Mouse (Mus musculus): ENCODE data around the gene Abcf1.
"Not testable (repeated sequence)": the region's sequence is repeated elsewhere in the genome, so short reads cannot be mapped to it uniquely, and the experiment has no call there.

Abcf1 gene

DNA sequence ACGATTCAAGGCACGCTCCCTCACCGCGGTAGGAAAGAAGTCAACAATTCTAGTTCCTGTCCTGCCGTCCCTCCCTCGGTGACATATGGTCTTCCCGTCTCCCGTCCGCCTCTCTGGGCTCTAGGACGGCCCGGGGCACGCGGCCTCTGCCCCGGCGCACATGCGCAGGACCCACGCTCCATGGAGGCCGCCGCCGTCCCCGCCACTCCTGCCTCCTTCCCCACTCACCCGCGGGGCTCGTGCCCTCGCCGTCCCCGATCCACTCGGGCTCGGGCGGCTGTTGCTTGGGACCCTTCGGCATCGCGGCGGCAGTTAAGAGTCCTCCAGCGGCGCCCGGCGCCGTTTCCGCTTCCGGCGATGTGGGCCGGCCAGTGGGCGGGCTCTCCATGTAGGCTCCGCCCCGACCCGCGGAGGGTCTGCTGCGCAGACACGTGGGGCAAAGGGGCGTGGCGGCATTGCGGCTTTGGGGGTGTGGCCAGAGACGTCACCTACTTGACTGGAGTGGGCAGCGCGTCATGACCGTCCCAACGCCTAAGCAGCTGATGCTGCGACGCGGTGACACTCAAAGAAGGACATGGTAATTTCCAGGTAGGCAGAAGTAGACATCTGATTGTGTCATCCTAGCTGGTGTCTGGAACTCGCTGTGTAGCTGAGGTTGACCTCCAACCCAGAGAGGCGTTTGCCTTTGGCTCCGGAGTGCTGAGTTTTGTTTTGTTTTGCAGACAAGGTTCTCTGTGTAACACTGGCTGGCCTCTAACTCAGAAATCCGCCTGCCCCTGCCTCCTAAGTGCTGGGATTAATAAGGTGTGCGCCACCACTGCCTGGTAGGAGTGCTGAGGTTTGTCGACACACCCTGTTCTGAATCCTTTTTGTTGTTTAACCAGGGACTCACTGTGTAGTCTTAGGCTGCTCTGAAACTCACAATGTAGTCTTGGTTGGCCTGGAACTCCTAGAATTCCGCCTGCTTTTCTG is at the start of gene Abcf1:
TSS of gene Abcf1 (minus strand) at position 344 of the 972 bp plus-strand sequence.
- DNase-seq, result peak; percentile 99

DNA sequence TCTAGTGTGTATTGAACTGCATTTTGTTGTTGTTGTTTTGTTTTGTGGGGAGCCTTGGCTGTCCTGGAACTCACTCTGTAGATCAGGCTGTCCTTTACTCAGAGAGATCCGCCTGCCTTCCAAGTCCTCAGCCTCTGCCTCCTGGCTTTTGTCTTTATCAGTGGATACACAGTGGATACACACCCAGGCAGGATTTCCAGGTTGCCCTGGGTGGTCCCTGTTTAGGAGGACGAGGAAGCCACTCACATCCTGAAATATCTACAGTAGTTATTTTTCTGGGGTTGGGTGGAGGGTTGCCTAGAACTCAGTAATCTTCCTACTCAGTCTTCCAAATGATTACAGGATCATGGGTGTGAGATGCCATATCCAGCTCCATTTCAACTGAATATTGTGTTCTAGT is 49.4 kb upstream of the Abcf1 start:
- peak; percentile 52 for DNase-seq

DNA sequence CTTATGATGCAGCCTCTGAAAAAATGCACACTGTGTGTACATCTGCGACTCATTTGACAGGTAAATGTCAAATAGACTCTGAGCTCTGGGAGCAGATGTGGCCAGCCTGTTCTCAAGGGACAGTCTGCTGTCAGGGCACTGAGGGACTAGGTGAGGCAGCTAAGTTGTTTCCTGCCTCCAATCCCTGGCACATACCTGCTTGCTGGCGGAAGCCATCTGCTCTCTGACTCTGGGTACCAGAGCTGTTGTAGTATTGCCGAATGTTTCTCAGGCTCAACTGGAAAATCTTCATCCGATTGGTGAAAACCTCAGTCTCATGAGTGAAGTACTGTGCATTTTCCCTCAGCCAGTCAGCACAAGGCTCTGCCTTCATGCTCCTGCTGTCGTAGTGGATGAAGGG is 47.5 kb upstream of the Abcf1 start:
- no peak for DNase-seq

DNA sequence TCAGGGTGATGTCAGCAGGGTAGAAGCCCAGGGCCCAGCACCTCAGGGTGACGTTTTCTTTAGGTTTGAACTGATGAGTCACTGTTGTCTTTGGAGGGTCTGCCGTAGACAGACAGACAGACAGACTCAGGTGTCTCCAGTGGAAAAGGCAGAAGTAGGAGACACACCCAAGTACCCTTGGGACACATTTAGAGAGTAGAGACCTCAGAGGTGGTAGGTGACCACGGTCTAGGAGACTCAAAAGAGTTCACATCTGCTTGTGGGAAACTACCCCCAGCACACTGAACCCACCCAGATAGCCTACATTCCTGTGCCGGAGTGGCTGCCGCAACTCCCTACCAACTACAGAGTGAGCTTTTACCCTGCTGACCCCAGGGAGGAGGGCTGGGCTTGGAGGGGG is 45.4 kb upstream of the Abcf1 start:
- DNase-seq, result no peak

DNA sequence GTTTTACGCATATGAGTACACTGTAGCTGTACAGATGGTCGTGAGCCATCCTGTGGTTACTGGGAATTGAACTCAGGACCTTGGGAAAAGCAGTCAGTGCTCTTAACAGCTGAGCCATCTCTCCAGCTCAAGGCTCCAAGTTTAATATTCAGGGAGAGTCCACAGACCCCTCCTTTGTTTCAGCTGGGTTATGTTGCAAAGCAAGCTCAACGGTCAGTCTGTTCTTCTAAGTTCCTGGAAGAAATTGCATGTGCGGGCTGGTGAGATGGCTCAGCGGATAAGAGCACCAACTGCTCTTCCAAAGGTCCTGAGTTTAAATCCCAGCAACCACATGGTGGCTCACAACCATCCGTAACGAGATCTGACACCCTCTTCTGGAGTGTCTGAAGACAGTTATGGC is 34.8 kb upstream of the Abcf1 start:
- DNase-seq, result not testable (repeated sequence)

DNA sequence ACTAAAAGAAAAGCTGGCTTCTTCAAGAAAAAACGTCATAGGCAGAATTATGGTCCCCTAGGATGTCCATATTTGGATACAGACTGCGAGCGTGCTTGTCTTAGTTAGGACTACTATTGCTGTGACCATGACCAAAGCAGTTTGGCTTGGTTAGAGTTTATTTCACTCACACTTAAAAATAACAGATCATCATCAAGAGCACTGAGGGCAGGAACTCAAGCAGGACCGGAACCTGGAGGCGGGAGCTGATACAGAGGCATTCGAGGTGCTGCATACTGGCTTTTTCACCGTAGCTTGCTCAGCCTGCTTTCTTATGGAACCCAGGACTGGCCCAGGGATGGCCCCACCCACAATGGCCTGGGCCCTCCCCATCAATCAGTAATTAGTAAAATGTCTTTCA is 33.8 kb upstream of the Abcf1 start:
- DNase-seq, result no peak

DNA sequence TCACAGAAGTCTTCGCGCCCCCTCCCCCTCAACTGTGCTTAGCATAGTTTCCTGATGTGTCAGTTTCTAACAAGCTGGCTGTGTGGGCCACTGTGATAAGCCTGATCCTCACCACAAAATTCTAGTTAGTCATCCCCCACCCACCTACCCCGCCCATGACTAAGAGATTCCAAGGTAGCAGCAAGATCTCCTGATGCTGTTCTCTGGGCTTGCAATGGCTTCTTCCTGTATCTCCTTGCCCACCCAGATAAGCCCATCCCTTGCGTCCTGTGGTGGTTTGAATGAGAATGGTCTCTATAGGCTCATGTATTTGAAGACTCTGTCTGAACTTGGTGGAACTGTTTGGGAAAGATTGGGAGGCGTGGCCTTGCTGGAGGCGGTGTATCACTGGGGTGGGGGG is 32.4 kb upstream of the Abcf1 start:
- no peak for DNase-seq

DNA sequence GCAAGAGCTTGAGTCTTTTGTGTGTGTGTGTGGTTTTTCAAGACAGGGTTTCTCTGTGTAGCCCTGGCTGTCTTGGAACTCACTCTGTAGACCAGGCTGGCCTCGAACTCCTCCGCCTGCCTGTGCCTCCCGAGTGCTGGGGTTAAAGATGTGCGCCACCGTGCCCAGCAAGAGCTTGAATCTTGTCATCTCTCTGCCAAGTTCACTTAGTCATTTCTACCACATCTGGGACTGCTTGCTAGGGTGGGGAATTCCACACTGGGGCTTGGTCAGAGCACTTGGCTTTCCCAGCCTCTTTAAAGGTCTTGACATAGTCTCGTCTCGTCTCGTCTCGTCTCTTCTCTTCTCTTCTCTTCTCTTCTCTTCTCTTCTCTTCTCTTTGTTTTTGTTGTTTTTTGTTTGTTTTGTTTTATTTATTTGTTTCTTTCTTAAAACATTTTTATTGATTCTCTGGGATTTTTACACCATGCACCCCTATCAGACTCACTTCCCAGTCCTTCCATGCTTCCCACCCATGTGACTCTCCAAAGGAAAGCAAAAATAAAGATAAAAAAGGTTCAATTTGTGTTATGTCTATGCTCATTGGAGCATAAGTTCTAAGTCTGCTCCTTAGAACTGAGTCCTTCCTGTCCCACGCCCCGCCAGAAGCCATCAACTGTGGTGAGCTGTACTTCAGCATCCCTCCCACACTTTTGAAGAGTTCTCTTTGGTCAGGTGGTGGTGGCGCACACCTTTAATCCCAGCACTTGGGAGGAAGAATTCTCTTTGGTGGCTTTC is 31.7 kb upstream of the Abcf1 start:
- no peak for DNase-seq

DNA sequence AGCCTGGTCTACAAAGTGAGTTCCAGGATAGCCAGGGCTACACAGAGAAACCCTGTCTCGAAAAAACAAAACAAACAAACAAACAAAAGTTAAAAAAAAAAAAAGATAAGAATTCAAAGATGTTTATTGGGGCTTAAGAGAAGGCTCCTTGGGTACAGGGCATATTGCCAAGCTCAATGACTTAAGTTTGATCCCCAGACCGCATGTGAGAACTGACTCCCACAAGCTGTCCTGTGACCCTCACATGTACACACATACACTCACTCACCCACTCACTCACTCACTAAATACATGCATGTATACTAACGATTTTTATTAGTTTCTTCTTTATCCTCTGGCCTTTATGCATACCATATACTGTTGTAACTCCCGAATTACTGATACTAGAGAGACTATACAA is 30.8 kb upstream of the Abcf1 start:
- DNase-seq, result no peak

DNA sequence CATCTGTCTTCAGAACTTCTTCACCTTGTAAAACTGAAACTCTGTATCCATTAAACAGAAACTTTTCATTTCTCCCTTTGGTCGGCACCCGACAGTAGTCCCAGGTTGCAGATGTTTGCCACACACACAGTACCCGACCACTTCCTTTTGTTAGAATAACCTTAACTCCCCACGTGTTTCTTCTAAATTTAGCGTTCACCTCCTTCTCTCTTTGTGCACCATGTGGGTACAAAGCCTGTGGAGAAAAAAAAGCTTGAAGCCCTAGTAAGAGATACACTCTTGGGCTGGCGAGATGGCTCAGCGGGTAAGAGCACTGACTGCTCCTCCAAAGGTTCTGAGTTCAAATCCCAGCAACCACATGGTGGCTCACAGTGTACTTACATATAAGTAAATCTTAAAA is 29.8 kb upstream of the Abcf1 start:
- DNase-seq, result no peak

DNA sequence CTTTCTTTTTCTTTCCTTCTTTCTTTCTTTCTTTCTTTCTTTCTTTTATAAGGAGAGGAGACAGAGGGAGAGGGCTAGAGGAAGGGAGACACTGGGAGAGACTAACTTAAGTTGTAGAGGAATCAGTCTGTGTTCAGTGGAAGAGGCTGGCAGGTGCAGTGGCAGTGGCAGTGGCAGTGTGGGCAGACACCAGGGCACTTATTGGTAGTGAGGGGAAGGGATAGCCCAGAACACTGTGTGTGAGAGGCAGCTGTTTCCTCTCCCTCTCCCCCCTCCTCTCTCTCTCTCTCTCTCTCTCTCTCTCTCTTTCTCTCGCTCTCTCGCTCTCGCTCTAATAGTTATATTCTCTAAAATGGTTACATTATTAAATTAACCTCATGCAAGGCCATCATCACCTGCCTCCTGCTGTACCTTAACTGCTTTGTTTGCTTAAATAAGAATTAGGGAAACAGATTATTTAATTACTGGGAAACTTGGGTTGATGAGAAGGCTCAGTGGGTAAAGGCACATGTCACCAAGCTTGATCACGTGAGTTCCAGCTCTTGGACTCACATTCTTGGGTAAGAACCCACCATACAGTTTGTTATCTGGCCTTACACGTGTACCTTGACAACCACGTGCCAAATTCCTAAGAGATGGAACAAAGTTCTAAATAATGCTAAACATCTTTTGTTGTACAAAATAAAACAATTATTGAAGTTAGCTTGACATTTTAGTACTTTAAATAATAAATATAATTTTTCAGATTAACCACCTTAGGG is 29.2 kb upstream of the Abcf1 start:
- DNase-seq, result no peak

DNA sequence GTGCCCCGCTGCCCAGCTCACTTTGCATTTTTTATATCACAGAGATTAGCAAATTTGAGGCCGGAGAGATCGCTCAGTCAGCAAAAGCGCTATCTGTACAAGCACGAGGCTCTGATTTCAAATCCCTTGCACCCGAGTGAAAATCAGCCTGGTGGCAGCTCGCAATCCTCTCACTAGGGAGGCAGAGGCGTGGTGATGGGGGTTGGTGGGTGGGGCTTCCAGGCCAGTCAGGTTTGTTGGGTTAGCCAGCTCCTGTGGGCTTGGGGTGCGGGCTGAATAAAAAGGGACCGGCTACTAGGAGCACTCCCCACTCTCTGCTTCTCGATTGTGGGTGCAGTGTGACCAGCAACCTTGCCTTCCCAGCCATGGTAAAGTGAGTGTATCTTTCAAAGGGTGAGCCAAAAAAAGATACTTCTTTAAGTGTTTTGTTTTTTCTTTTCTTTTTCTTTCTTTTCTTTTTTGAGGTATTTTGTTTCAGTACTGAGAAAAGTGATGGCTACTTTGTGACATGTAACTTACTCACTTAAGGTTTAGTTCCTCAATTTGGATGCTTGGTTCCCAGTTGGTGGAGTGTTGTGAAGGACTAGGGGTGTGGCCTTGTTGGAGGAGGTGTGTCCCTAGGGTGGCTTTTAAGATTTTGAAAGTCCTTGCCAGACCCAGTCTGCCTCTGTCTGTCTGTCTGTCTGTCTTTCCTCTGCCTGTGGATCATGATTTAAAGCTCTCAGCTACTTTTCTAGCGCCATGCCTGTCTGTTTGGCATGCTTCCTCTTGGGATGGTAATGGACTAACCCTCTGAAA is 28.4 kb upstream of the Abcf1 start:
- DNase-seq, result no peak

DNA sequence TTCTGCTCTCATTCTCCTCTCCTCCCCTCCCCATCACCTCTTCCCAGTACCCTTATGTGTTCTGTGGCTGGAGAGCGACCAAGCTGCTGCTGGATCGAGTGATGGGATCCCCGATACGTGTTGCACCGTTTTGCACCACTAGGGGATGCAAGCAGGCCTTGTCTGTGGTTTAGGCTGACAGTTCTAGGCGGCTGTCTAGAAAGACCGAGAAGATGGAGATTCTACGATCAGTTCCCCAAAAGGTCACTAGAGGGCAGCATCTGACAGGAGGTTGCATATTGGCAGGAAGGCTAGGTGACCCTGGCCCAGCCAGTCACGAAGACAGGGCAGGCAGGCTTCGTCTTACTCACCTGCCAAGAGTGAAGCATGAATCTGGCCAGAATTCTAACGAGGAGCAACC is 27.4 kb upstream of the Abcf1 start:
- peak; percentile 99 for DNase-seq

DNA sequence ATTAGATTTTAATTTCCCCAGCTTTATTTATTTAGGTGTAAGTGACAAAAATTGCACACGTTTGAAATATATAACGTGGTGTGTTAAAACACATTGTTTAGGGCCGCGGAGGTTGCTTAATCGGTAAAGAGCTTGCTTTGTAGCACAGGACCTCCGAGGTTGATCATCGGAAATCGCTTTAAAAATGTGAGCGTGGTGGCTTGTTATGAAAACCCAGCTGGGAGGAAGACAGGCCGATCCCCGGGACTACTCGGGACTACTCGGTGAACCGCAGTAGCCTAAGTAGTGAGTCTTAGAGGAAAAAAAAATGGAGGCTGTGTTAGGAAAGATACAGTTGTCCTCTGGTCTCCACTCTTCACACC is 25.3 kb upstream of the Abcf1 start:
- DNase-seq, result no peak

DNA sequence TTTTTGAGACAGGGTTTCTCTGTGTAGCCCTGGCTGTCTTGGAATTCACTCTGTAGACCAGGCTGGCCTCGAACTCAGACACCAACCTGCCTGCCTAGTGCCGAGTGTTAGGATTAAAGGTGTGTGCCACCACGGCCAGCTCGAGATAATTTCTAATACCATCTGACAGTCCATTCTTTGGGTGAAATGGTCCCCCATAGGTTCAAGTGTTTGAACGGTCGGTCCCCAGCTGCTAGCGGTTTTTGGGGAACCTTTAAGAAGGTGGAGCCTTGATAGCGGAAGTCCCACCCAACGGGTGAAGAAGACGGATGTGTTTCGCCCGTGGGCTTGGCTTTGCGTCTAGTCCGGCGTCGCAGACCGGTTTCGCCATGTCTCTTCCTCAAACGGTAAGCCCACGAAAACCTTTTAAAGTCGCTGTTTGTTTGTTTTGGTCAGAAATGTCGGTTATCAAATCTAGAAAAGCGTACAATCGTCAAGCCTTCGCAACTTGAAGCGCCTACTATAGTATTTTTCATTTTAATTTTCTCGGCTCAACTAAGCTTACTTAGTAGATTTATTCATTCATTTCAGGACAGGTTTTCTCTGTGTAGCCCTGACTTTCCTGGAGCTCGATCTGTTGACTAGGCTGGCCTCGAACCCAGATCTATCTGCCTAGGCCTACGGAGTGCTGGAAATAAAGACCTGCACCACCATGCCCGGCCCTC is 24.8 kb upstream of the Abcf1 start:
- DNase-seq, result peak; percentile 89

DNA sequence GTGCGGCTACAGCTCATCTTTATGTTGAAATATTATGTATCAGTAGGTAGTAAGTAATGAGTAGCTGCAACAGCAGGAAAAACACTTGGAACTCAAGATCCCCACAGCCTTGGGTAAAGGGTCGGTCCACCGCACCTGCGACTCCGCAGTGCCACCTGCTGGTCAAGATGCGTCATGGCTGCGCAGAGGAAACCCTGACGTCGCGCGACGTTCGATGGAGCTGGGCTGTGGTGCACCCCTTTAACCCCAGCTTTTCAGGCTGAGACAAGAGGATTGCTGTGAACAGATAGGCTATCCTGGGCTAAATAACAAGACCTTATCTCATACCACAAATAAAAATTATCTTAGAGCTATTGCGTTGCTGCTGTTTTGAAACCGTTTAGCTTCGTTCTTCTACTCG is 24.1 kb upstream of the Abcf1 start:
- DNase-seq, result peak; percentile 76

DNA sequence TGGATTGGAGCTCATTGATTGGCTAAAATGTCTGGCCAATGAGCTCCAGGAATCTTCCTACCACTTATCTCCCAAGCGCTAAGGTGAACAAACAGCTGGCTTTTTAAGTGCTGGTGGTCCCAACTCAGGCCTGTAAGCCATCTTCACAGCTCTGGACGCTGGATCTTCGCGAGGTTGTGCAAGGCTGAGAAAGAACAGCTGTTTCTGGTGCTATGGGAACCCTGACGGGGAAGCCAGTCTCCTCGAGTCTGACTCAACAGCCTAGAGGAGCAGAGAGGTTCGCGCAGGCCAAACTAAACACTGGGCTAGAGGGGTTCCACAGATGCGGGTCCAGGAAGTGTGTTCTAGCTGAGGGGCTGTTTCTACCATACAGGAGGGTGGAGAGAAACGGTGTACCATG is 22.2 kb upstream of the Abcf1 start:
- no peak for DNase-seq

DNA sequence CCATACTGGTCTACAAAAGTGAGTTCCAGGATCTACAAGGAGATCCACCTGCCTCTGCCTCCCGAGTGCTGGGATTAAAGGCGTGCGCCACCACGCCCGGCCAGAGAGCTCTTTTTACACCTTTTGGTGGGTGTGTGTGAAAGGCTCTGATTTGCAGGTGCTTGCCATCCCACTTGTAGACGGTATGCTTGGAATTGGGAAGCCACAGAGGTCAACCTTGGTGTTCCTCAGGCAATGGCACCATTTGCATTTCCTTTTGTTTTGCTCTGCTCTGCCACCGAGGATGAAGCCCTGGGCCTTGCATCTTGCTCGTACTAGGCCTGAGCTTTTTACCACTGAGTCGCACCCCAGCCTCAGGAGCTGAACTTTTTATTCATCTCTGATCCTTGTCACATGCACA is 12.2 kb upstream of the Abcf1 start:
- no peak for DNase-seq

DNA sequence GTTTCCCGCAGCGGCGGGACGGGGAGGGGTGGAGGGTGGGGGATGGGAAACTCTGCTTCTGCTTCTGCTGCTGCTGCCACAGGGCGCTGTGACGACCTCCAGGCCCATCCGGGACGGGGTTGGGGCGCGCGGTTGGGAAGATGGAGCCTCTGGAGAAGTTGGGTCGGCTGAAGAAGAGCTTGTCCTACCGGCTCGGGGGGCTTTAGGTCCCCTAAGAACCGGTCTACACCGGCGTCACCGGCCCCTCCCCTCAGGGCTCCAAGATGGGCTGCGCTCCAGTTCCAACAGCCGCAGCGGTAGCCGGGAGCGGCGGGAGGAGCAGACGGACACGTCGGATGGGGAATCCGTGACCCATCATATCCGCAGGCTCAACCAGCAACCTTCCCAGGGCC is 10.8 kb upstream of the Abcf1 start:
- DNase-seq, result peak; percentile 53

DNA sequence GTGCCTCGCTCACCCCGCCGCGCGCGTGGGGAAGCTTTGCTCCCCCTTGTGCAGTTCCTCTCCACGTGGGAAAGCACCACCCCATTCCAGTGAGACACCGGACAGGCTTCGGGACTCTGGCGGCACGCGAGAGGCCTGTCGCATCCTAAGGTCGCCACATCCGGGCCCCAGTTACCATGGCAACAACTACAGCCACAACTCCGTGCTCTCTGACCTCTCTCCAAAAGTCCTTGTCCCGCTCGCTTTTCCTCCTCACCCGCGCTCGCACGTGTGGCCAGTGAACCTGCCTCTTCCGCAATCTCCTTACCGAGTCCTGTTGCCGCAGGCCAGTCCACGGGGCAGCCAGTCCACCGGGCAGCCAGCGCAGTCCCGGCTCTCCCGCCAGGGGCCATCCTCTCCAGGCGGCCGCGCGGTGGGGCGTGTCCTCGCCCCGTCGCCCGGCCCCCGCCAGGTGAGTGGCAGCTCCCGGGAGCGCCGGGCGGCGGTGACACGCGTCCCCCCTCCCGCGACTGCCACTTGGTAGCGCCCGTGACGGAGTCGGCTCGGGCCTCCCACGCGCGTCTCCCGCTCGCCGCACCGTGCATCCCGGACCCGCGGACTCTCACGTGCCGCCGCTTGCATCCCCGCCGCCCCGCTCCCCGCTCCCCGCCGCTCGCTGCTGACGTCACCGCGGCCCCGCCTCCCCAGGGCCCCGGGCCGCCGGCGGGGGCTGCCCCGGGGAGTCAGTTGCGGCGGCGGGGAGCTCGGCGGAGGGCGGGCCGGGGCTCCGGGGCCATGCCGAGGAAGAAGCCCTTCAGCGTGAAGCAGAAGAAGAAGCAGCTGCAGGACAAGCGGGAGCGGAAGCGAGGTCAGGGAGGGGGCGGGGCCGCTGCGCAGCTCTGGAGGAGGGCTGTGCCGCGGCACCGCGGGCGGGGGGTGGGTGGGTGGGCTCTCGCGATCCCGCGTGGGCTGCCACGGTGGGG is 10.1 kb upstream of the Abcf1 start, which contains the start of the genes Gnl1 and Prr3:
TSS of gene Gnl1 (plus strand) at position 451 of the 962 bp plus-strand sequence.
TSS of gene Prr3 (minus strand) at position 836 of the 962 bp plus-strand sequence.
- DNase-seq, result peak; percentile 96

Data from kidney, adult 9 months (tissue).